Mouse (Mus musculus): ENCODE data around the gene Mrpl23. TPM values are rescaled to one million over a fixed set of nuclear protein-coding genes. Genes with fewer than 3 reads are reported as not detected.
A peak's percentile ranks its signal among the peaks of the same experiment; 100 is the strongest.

Gene Mrpl23
- polyA plus RNA-seq, 1 experiment from 2014 or later, result 18.7 TPM

GRCm38 (mm10) chr7:142550935-142551373, 18.5 kb downstream of the Mrpl23 start:
- DNase-seq (no peak), ATAC-seq (no peak)
- no peak overlapping the region for H3K9ac ChIP-seq (replicated peaks)
- H3K36me3 ChIP-seq (replicated peaks; ENCODE audit: insufficient read depth, low read length), result no peaks in the 10 kb centered on the region
- H3K27ac ChIP-seq (ENCODE audit: low read depth), result no peak overlapping the region
- TF ChIP-seq CTCF (IDR thresholded peaks at IDR 0.05; ENCODE audit: low read depth) (no peak), EP300 (IDR thresholded peaks at IDR 0.05; ENCODE audit: low read depth) (no peak)
- H3K27me3 ChIP-seq (ENCODE audit: insufficient read depth, low read length), result no peaks in the 10 kb centered on the region
- no peaks in the 10 kb centered on the region for H3K9me3 ChIP-seq (ENCODE audit: low read length)
- H3K4me1 ChIP-seq (ENCODE audit: insufficient read depth), result peaks cover 19% of the 10 kb centered on the region
- H3K4me3 ChIP-seq (ENCODE audit: low read depth, low read length), result no peak overlapping the region
- no peak overlapping the region for H3K4me2 ChIP-seq (ENCODE audit: low read depth, low read length)
- WGBS (ENCODE audit: insufficient replicate concordance), result 81% methylated on average over 14 of the region's 14 CpGs

- Histone ChIP-seq H3K4me3 (ENCODE audit: low read depth, low read length) (no peak overlapping the region), H3K4me1 (ENCODE audit: insufficient read depth) (peaks cover 22% of the 10 kb centered on the region), H3K27me3 (ENCODE audit: insufficient read depth, low read length) (no peaks in the 10 kb centered on the region), H3K9me3 (ENCODE audit: low read length) (no peaks in the 10 kb centered on the region), H3K36me3 (replicated peaks; ENCODE audit: insufficient read depth, low read length) (no peaks in the 10 kb centered on the region), H3K4me2 (ENCODE audit: low read depth, low read length) (no peak overlapping the region), H3K27ac (ENCODE audit: low read depth) (no peak overlapping the region), H3K9ac (replicated peaks) (no peak overlapping the region)
- ATAC-seq (no peak), DNase-seq (no peak)
- 83% methylated on average over 5 of the region's 5 CpGs for WGBS (ENCODE audit: insufficient replicate concordance)
- TF ChIP-seq EP300 (IDR thresholded peaks at IDR 0.05; ENCODE audit: low read depth) (no peak), CTCF (IDR thresholded peaks at IDR 0.05; ENCODE audit: low read depth) (no peak)
These were observed 19.2 kb downstream of the Mrpl23 start for GRCm38 (mm10) chr7:142551691-142552090.

DNA sequence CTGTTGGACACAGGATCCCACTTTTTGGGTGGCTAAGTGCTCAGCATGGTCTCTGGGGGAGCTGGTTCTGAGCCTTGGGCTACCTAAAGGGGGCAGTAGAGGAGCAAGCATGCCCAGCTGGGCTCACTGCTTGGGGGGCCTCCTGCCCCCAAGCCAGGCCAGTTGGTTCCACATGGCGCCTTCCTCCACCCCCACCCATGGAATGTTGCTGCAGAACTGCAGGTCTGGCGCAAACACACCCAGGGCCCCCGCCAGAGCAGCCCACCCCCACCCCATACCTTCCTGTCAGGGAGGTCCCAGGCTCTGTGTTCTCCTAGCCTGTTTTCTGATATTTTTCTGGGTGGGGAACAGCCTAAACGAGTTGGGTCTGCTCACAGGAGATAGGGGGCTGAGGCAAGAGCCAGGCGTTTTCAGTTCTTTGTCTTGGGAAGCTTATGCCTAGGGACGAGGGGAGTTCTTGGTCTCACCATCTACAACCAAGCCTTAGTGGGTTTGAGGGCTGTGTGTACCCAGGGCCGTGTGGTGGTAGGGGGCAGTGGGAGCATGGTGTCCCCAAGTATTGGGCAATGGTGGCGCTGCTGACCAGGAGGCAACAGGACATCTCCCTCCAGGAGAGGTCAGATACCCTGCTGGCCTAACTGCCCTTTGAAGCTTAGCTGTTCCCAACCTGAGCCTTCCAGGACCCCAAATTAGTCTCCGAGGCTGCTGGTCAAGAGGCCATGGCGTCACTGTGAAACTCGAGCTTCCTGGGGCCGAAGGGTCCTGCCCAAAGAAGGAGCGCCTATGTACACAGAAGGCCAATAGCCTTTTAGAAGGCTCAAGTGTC, 20.3 kb downstream of the Mrpl23 start:
- Histone ChIP-seq H3K27ac (ENCODE audit: low read depth) (0 out of 2 replicates have a peak overlapping the region, but pooled peaks have one; percentile 11), H3K4me2 (ENCODE audit: low read depth, low read length) (no peak overlapping the region), H3K4me1 (ENCODE audit: insufficient read depth) (peaks cover 25% of the 10 kb centered on the region), H3K9ac (replicated peaks) (no peak overlapping the region), H3K4me3 (ENCODE audit: low read depth, low read length) (no peak overlapping the region), H3K36me3 (replicated peaks; ENCODE audit: insufficient read depth, low read length) (no peaks in the 10 kb centered on the region), H3K27me3 (ENCODE audit: insufficient read depth, low read length) (no peaks in the 10 kb centered on the region), H3K9me3 (ENCODE audit: low read length) (no peaks in the 10 kb centered on the region)
- no peak for DNase-seq
- 52% methylated on average over 13 of the region's 13 CpGs for WGBS (ENCODE audit: insufficient replicate concordance)
- TF ChIP-seq EP300 (IDR thresholded peaks at IDR 0.05; ENCODE audit: low read depth), result no peak
- peak; percentile 48 for TF ChIP-seq CTCF (IDR thresholded peaks at IDR 0.05; ENCODE audit: low read depth)
- ATAC-seq, result no peak

GRCm38 (mm10) chr7:142553417-142554335, 21.2 kb downstream of the Mrpl23 start:
- Histone ChIP-seq H3K4me1 (ENCODE audit: insufficient read depth) (peaks cover 27% of the 10 kb centered on the region), H3K9me3 (ENCODE audit: low read length) (no peaks in the 10 kb centered on the region), H3K36me3 (replicated peaks; ENCODE audit: insufficient read depth, low read length) (no peaks in the 10 kb centered on the region), H3K27me3 (ENCODE audit: insufficient read depth, low read length) (no peaks in the 10 kb centered on the region), H3K4me3 (ENCODE audit: low read depth, low read length) (no peak overlapping the region), H3K27ac (ENCODE audit: low read depth) (peak overlapping the region; percentile 46), H3K9ac (replicated peaks) (no peak overlapping the region), H3K4me2 (ENCODE audit: low read depth, low read length) (no peak overlapping the region)
- WGBS (ENCODE audit: insufficient replicate concordance), result 45% methylated on average over 11 of the region's 11 CpGs
- no peak for DNase-seq
- TF ChIP-seq EP300 (IDR thresholded peaks at IDR 0.05; ENCODE audit: low read depth), result no peak
- ATAC-seq, result peak; percentile 46; the same call in 1 of the 2 replicates

DNA sequence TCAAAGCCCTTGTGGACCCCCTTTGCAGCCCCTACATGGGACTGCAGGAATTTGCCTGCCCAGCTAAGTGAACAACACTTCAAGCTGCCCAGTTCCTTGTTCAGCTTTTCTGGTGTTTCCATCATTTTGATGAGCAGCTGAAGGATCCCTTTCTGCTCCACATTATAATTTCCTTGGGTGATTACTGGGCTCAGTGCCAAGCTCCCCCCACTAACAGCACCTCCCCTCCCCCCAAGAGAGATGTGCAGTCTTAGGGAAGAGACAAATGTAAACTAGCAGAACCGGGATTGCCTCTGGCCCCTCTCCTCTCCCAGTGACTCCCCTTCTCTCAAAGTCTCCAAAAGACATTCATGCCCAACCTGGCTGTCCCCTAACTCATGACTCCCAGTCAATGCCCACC, 22.1 kb downstream of the Mrpl23 start:
- WGBS (ENCODE audit: insufficient replicate concordance), result 37% methylated on average over 1 of the region's 1 CpGs
- no peak for TF ChIP-seq EP300 (IDR thresholded peaks at IDR 0.05; ENCODE audit: low read depth)
- TF ChIP-seq CTCF (IDR thresholded peaks at IDR 0.05; ENCODE audit: low read depth), result no peak

More for the DNA sequence above, 22.1 kb downstream of the Mrpl23 start:
- Histone ChIP-seq H3K9me3 (ENCODE audit: low read length) (no peaks in the 10 kb centered on the region), H3K4me1 (ENCODE audit: insufficient read depth) (peaks cover 27% of the 10 kb centered on the region), H3K4me3 (ENCODE audit: low read depth, low read length) (no peak overlapping the region), H3K36me3 (replicated peaks; ENCODE audit: insufficient read depth, low read length) (no peaks in the 10 kb centered on the region), H3K27ac (ENCODE audit: low read depth) (peak overlapping the region; percentile 46; the same call in 1 of the 2 replicates), H3K27me3 (ENCODE audit: insufficient read depth, low read length) (no peaks in the 10 kb centered on the region), H3K9ac (replicated peaks) (no peak overlapping the region), H3K4me2 (ENCODE audit: low read depth, low read length) (no peak overlapping the region)
- DNase-seq, result no peak
- ATAC-seq, result no peak

Data from liver, postnatal 0 days (tissue).